Mouse (Mus musculus): Measurements from ENCODE around the gene Scnn1b.
A peak's percentile ranks its signal among the peaks of the same experiment; 100 is the strongest.

Gene Scnn1b

GRCm38 (mm10) chr7:121864858-121865585, at the start of gene Scnn1b:
TSS of gene Scnn1b (plus strand) at chr7:121865038.
- peak; percentile 22 for DNase-seq (ENCODE audit: extremely low spot score)

GRCm38 (mm10) chr7:121821632-121822031, 43.2 kb upstream of the Scnn1b start:
- no peak for DNase-seq (ENCODE audit: extremely low spot score)

GRCm38 (mm10) chr7:121828481-121828880, 36.4 kb upstream of the Scnn1b start:
- no peak for DNase-seq (ENCODE audit: extremely low spot score)

- no peak for DNase-seq (ENCODE audit: extremely low spot score)
Measured at GRCm38 (mm10) chr7:121835392-121835791, 29.4 kb upstream of the Scnn1b start.

GRCm38 (mm10) chr7:121836827-121837226, 28.0 kb upstream of the Scnn1b start:
- DNase-seq (ENCODE audit: extremely low spot score) = no peak

GRCm38 (mm10) chr7:121840810-121841209, 24.0 kb upstream of the Scnn1b start:
- no peak for DNase-seq (ENCODE audit: extremely low spot score)

- no peak for DNase-seq (ENCODE audit: extremely low spot score)
Measured at GRCm38 (mm10) chr7:121842234-121842633, 22.6 kb upstream of the Scnn1b start.

GRCm38 (mm10) chr7:121845964-121846363, 18.9 kb upstream of the Scnn1b start:
- no peak for DNase-seq (ENCODE audit: extremely low spot score)

- no peak for DNase-seq (ENCODE audit: extremely low spot score)
Measured at GRCm38 (mm10) chr7:121848537-121849168, 16.2 kb upstream of the Scnn1b start.

GRCm38 (mm10) chr7:121857177-121857884, 7.5 kb upstream of the Scnn1b start:
- DNase-seq (ENCODE audit: extremely low spot score) = no peak

GRCm38 (mm10) chr7:121858939-121859338, 5.9 kb upstream of the Scnn1b start:
- DNase-seq (ENCODE audit: extremely low spot score) = no peak

- no peak for DNase-seq (ENCODE audit: extremely low spot score)
Measured at GRCm38 (mm10) chr7:121871631-121872030, 6.8 kb downstream of the Scnn1b start.

- no peak for DNase-seq (ENCODE audit: extremely low spot score)
Measured at GRCm38 (mm10) chr7:121873998-121874397, 9.2 kb downstream of the Scnn1b start.

GRCm38 (mm10) chr7:121874784-121875183, 9.9 kb downstream of the Scnn1b start:
- no peak for DNase-seq (ENCODE audit: extremely low spot score)

- no peak for DNase-seq (ENCODE audit: extremely low spot score)
Measured at GRCm38 (mm10) chr7:121880246-121880645, 15.4 kb downstream of the Scnn1b start.

GRCm38 (mm10) chr7:121890636-121891360, 26.0 kb downstream of the Scnn1b start:
- DNase-seq (ENCODE audit: extremely low spot score) = no peak

- DNase-seq (ENCODE audit: extremely low spot score) = no peak
Measured at GRCm38 (mm10) chr7:121896689-121897088, 31.9 kb downstream of the Scnn1b start.

- DNase-seq (ENCODE audit: extremely low spot score) = peak; percentile 74
Measured at GRCm38 (mm10) chr7:121899311-121899710, 34.5 kb downstream of the Scnn1b start.

- no peak for DNase-seq (ENCODE audit: extremely low spot score)
Measured at GRCm38 (mm10) chr7:121899940-121900339, 35.1 kb downstream of the Scnn1b start.

- no peak for DNase-seq (ENCODE audit: extremely low spot score)
Measured at GRCm38 (mm10) chr7:121902757-121903411, 38.0 kb downstream of the Scnn1b start.

- no peak for DNase-seq (ENCODE audit: extremely low spot score)
Measured at GRCm38 (mm10) chr7:121906879-121907278, 42.0 kb downstream of the Scnn1b start.

- DNase-seq (ENCODE audit: extremely low spot score) = no peak
Measured at GRCm38 (mm10) chr7:121912250-121912649, 47.4 kb downstream of the Scnn1b start.
